Mouse (Mus musculus) midbrain, embryonic 13.5 days (tissue): ENCODE data around the gene Xrn2. TPM values are rescaled to one million over a fixed set of nuclear protein-coding genes. Genes with fewer than 3 reads are reported as not detected.
"Not testable (repeated sequence)": the region's sequence is repeated elsewhere in the genome, so short reads cannot be mapped to it uniquely, and the experiment has no call there.

Experiments used
- ATAC-seq: fragments of 200-750 bp; cut with Nextera tagmentation; 2 replicates; pipeline ENCODE4 v1.8.0; 2017; ENCODE audit warnings: mild to moderate bottlenecking, moderate TSS enrichment, moderate library complexity
- H3K27ac ChIP-seq: fragments of 300-500 bp; sonication (generic); 2 replicates; pipeline ENCODE4 v1.5.1; 2015; ENCODE audit warnings: inconsistent platforms, mild to moderate bottlenecking, moderate library complexity
- H3K27me3 ChIP-seq: fragments of 300-500 bp; sonication (generic); 2 replicates; pipeline ENCODE4 v1.6.1; 2015; ENCODE audit warnings: mild to moderate bottlenecking, inconsistent platforms
- H3K36me3 ChIP-seq: fragments of 300-500 bp; sonication (generic); 2 replicates; pipeline ENCODE4 v1.6.1; 2015; ENCODE audit warnings: mild to moderate bottlenecking, inconsistent platforms
- H3K4me1 ChIP-seq: fragments of 300-500 bp; sonication (generic); replicated peaks from 2 replicates; pipeline ENCODE4 v1.6.1; 2015; ENCODE audit warnings: inconsistent platforms
- H3K4me2 ChIP-seq: fragments of 300-500 bp; sonication (generic); replicated peaks from 2 replicates; pipeline ENCODE4 v1.6.1; 2015; ENCODE audit warnings: moderate library complexity, mild to moderate bottlenecking, inconsistent platforms
- H3K4me3 ChIP-seq: fragments of 300-500 bp; sonication (generic); replicated peaks from 2 replicates; pipeline ENCODE4 v1.5.1; 2015; ENCODE audit warnings: mild to moderate bottlenecking, inconsistent platforms
- H3K9ac ChIP-seq: fragments of 300-500 bp; sonication (generic); replicated peaks from 2 replicates; pipeline ENCODE4 v1.6.1; 2015; ENCODE audit warnings: mild to moderate bottlenecking, inconsistent platforms
- H3K9me3 ChIP-seq: fragments of 300-500 bp; sonication (generic); 2 replicates; pipeline ENCODE4 v1.6.1; 2016; ENCODE audit warnings: mild to moderate bottlenecking, inconsistent platforms
- WGBS: fragments of 180-500 bp; shearing (Covaris S2); methylation state at CpG from one replicate; pipeline ENCODE4 v1.1.7; 2015; 5-methylcytosine and 5-hydroxymethylcytosine counted together
- polyA plus RNA-seq: library from polyadenylated mRNA; unstranded; fragments of >200 nt; fragmentation: Nextera tagmentation; extraction: Ambion mirVana; gene quantifications from 2 replicates; pipeline ENCODE4 v1.2.1, GENCODE M21; 2015

The Xrn2 gene
- polyA plus RNA-seq, 1 experiment from 2014 or later = 78.8 TPM

DNA sequence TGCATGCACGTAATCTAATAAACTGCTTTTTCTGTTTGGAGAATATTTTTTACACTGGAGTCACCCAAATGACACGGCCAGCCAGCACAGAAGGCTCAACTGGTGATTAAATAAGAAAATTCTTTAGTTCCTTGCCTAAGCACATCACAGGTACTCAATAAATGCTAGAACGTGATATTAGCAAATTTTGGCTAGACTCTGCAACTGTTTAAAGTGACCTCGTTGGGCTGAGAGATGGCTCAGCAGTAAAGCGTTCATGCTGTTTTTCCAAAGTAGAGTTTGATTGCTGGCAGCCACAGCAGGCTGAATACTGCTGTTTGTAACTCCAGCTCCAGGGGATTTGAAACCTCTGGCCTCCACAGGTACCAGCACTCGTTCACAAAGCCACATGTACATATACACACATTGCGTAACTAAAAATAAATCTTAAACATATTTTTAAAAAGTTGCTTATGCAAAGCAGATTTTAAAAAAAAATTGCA, 614 bp upstream of the Xrn2 start:
- no peak for ATAC-seq
- Histone ChIP-seq H3K27me3 (no peaks in the 10 kb centered on the region), H3K36me3 (0 out of 2 replicates have a peak, but pooled peaks cover 3% of the 10 kb centered on the region), H3K4me3 (peak overlapping the region; percentile 71), H3K9ac (peak overlapping the region; percentile 80), H3K27ac (peak overlapping the region; percentile 92; the same call in 1 of the 2 replicates), H3K4me1 (peaks cover 31% of the 10 kb centered on the region), H3K9me3 (no peaks in the 10 kb centered on the region), H3K4me2 (peak overlapping the region; percentile 61)
- 51% methylated on average over 7 of the region's 7 CpGs for WGBS

DNA sequence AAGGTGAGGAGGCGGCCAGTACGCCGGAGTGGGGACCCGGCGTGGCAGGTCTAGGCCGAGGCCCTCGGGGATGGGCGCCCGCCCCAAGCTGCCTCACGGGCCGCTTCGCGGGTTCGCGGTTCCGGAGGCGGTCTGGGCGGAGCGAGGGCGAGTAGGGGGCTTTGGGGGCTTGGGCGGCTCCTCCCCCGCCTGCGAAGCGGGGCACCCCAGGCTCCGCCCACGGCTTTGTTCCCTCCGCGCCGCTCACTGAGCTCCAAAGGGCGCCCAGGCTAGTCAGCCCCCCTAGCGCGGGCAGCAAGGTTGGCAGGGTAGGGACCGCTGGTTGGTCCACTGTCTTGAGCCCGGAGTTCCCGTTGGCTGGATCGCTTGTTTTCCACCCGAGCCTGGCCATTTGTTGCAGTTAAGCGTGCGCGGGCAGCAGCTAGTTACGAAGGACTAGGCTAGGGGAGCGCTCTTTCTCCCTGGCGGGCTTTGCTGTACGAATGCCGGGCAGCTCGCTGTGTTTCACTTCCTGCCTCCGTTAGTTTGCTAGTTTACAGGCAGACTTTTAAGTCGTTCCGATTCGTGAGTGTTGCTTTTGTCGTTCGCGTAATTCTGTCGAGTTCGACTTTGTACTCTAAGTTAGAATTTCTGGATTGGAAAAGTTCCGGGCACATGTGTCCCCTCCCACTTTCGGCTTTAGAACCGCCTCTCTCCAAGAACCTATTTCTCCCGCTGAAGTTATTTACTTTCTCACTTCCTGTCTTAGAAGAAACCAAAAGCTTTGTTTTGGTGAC, 586 bp downstream of the Xrn2 start:
- H3K36me3 ChIP-seq = 0 out of 2 replicates have a peak, but pooled peaks cover 3% of the 10 kb centered on the region
- under 1% methylated on average over 59 of the region's 59 CpGs for WGBS

DNA sequence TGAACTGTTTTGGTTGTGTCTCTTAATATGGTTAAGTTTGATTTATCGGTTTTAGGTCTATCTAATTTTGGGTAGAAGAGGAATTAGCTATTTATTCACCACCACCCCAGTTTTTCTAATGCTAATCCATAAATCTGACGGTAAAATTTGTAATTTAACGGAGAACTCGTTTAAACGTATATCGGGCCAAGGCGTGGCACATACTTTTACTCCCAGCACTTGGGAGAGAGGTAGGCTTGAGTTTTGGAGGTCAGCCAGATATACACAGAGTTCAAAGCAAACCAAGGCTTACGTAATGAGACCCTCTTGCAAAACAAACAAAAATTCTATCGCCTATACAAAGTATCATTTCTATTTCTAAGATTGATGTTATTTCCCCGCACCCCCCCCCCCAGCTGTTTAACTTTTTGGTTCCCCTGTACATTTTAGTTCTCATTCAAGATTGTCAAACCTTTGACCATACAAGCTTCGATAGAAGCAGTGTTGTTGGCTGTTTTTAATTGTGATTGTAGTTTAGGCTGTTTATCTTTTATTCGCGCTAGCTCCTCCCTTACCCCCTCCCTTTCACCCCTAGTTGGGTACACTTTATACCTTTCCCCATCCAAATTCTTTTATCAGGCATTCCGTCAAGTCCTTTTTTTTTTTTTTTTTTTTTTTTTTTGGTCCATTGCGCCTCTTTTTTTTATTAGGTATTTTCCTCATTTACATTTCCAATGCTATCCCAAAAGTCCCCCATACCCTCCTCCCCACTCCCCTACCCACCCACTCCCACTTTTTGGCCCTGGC, 1.5 kb downstream of the Xrn2 start:
- Histone ChIP-seq H3K4me3 (peak overlapping the region; percentile 71), H3K4me2 (peak overlapping the region; percentile 61), H3K27me3 (no peaks in the 10 kb centered on the region), H3K27ac (no peak overlapping the region), H3K36me3 (0 out of 2 replicates have a peak, but pooled peaks cover 3% of the 10 kb centered on the region), H3K9me3 (no peaks in the 10 kb centered on the region), H3K9ac (peak overlapping the region; percentile 80), H3K4me1 (peaks cover 31% of the 10 kb centered on the region)
- 31% methylated on average over 15 of the region's 15 CpGs for WGBS
- ATAC-seq = no peak

More for the DNA sequence above, 586 bp downstream of the Xrn2 start:
- H3K27ac ChIP-seq = peak overlapping the region; percentile 92
- H3K9ac ChIP-seq = peak overlapping the region; percentile 80
- peak overlapping the region; percentile 61 for H3K4me2 ChIP-seq
- H3K4me1 ChIP-seq = peaks cover 31% of the 10 kb centered on the region
- H3K9me3 ChIP-seq = no peaks in the 10 kb centered on the region
- no peaks in the 10 kb centered on the region for H3K27me3 ChIP-seq
- ATAC-seq = peak; percentile 96
- H3K4me3 ChIP-seq = peak overlapping the region; percentile 71

DNA sequence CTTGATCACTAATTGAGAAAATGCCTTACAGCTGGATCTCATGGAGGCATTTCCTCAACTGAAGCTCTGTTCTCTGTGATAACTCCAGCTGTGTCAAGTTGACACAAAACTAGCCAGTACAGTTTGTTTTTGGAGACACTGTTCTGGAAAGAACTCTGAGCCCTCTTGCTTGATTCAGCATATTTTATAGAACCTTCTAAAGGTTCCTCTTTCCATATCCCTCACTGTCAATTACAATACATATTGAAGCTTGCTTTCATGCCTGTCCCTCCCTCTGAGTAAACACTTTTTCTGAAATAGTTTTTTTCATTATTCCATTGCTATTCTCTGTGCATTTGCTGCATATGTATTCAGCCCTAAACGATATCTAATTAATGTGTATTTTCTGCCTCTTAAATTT, 9.2 kb downstream of the Xrn2 start:
- 96% methylated on average over 1 of the region's 1 CpGs for WGBS

DNA sequence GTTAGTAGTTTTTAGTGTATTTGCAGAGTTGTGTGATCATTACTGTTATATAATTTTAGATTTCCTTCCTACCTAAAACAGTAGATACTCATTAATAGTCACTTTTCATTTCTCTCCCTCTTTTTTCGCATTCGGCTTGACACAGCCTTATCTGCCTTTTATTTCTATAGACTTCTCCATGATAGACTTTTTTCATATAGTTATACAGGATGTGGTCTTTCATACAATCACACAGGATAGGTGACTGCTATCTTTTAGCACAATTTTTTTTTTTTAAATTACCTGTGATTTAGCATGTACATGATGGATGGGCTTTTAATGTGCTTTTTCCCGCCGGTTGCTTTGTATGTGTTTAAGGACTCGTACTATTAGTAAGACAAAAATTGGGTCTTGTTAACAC, 10.3 kb downstream of the Xrn2 start:
- Histone ChIP-seq H3K4me3 (no peak overlapping the region), H3K9me3 (no peaks in the 10 kb centered on the region), H3K27ac (no peak overlapping the region), H3K27me3 (no peaks in the 10 kb centered on the region), H3K4me2 (no peak overlapping the region), H3K36me3 (peaks cover 13% of the 10 kb centered on the region; the same call in 1 of the 2 replicates), H3K4me1 (no peaks in the 10 kb centered on the region), H3K9ac (no peak overlapping the region)
- ATAC-seq = no peak
- 95% methylated on average over 5 of the region's 5 CpGs for WGBS

More for the DNA sequence above, 9.2 kb downstream of the Xrn2 start:
- not testable (repeated sequence) for ATAC-seq, H3K4me1 ChIP-seq, H3K27ac ChIP-seq, H3K4me2 ChIP-seq, H3K9me3 ChIP-seq, H3K4me3 ChIP-seq, H3K27me3 ChIP-seq, H3K9ac ChIP-seq, H3K36me3 ChIP-seq

DNA sequence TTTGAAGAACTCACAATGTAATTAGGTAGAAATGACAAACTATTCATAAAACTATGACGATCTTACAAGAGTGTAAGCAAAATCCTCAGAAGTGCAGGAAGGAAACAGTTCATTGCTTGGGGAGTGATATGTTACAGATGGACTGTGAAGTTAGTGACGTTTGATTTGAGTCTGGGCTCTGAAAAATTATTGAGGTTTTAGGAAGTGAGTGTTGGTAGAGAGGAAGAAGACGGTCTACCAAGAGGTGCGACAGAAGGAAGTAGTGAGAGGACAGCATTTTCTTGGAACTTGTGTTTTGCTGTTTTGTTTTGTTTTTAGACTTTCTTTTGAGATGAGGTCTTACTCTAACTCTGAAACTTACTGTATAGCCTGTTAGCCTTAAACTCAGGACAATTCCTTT, 10.8 kb downstream of the Xrn2 start:
- Histone ChIP-seq H3K4me3 (no peak overlapping the region), H3K36me3 (peaks cover 15% of the 10 kb centered on the region; the same call in 1 of the 2 replicates), H3K9me3 (no peaks in the 10 kb centered on the region), H3K4me2 (no peak overlapping the region), H3K27me3 (no peaks in the 10 kb centered on the region), H3K4me1 (no peaks in the 10 kb centered on the region), H3K27ac (no peak overlapping the region), H3K9ac (no peak overlapping the region)
- ATAC-seq = no peak
- WGBS = 93% methylated on average over 4 of the region's 4 CpGs

DNA sequence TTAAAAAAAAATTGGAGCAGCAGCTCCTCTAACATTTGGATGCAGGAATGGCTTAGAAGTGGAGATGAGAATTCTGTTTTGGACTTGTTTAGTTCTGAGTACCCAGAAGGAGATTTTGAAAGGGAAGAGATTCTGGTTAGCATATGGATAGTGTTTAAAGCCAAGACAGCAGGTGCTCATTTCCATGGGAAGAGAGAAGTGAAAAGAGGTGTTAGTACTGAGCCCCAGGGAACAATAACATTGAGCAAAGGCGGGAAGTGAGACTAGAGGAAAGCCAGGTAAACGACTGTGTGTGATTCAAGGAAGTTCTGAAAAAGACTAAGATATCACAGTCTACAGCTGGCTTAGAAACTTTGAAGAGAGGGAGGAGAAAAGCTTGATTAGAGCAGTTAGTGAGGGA, 20.3 kb downstream of the Xrn2 start:
- 56% methylated on average over 2 of the region's 2 CpGs for WGBS
- no peaks in the 10 kb centered on the region for H3K4me1 ChIP-seq
- no peak overlapping the region for H3K4me2 ChIP-seq
- H3K36me3 ChIP-seq = peaks cover 60% of the 10 kb centered on the region
- no peak for ATAC-seq
- H3K4me3 ChIP-seq = no peak overlapping the region
- H3K27ac ChIP-seq = no peak overlapping the region
- H3K9me3 ChIP-seq = no peaks in the 10 kb centered on the region
- H3K9ac ChIP-seq = no peak overlapping the region
- no peaks in the 10 kb centered on the region for H3K27me3 ChIP-seq

DNA sequence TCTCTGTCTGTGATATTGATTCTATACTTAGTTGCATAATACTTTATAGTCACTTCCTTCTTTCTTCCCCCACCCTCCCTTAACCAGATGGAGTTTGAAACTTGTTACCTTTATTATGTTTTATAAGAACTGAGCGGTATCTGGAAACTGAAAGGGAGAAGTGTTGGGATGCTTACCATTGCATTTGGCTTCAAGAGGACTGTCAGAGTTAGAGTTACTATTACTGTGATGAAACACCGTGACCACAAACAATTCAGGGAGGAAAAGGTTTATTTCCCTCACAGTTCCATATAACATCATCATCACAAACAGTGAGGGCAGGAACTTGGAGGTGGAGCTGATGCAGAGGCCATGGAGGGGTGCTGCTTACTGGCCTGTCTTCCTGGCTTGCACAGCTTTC, 23.1 kb downstream of the Xrn2 start:
- Histone ChIP-seq H3K9ac (no peak overlapping the region), H3K4me3 (no peak overlapping the region), H3K36me3 (peaks cover 47% of the 10 kb centered on the region), H3K4me2 (no peak overlapping the region), H3K4me1 (no peaks in the 10 kb centered on the region), H3K27me3 (no peaks in the 10 kb centered on the region), H3K9me3 (no peaks in the 10 kb centered on the region), H3K27ac (no peak overlapping the region)
- 94% methylated on average over 2 of the region's 2 CpGs for WGBS
- no peak for ATAC-seq

DNA sequence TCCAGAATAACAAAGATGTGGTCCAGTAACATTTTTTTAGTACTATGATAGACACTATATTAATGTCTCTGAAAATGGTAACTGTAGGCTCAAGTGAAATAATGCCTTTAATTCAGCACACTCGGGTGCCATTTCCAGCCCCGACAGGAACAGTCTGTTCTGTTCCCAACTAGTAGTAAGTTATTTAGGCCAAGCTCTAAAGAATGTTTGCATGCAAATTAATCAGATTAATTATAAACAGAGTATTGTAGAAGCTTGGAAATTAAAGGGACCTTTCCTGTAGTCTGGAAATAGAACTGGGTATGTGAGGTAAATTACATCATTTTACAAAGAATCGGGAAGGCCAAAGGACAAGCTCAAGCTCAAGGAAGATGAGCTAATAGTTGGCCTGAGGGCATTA, 34.3 kb downstream of the Xrn2 start:
- Histone ChIP-seq H3K9ac (no peak overlapping the region), H3K27me3 (no peaks in the 10 kb centered on the region), H3K9me3 (no peaks in the 10 kb centered on the region), H3K36me3 (peaks cover 44% of the 10 kb centered on the region), H3K4me2 (no peak overlapping the region), H3K4me1 (no peaks in the 10 kb centered on the region), H3K4me3 (no peak overlapping the region), H3K27ac (no peak overlapping the region)
- WGBS = 90% methylated on average over 3 of the region's 3 CpGs
- ATAC-seq = no peak

DNA sequence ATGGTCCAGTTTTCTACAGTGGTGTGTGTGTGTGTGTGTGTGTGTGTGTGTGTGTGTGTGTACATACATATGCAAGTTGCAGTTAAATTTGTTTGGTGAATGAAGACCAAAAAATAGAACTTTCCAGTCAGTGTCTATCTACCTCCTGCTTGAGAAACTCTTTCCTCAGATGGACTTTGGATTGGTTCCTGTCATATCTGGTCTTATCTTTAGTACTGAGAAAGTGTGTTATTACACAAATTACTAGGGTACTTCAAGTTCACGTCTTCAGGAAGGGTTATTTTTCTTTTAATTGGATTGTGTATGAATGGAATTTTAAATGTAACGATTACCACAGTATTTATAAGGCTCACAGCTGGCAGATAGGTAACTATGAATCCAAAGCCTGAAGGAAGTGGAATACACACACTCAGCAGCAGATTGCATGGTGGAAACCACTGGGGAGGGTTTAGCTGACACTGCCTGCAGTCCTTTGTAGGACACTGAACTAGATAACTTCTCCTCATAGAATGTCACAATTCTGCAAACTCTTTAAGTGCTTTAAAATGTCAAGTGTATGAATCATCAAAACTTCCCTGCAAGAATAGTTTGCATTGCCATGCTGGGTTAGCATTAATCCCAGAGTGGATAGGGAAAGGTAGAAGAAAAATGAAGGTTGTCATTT, 40.6 kb downstream of the Xrn2 start:
- no peak for ATAC-seq
- Histone ChIP-seq H3K4me1 (no peaks in the 10 kb centered on the region), H3K9ac (no peak overlapping the region), H3K4me2 (no peak overlapping the region), H3K4me3 (no peak overlapping the region), H3K36me3 (peaks cover 54% of the 10 kb centered on the region), H3K9me3 (no peaks in the 10 kb centered on the region), H3K27ac (no peak overlapping the region), H3K27me3 (no peaks in the 10 kb centered on the region)
- 87% methylated on average over 2 of the region's 2 CpGs for WGBS

DNA sequence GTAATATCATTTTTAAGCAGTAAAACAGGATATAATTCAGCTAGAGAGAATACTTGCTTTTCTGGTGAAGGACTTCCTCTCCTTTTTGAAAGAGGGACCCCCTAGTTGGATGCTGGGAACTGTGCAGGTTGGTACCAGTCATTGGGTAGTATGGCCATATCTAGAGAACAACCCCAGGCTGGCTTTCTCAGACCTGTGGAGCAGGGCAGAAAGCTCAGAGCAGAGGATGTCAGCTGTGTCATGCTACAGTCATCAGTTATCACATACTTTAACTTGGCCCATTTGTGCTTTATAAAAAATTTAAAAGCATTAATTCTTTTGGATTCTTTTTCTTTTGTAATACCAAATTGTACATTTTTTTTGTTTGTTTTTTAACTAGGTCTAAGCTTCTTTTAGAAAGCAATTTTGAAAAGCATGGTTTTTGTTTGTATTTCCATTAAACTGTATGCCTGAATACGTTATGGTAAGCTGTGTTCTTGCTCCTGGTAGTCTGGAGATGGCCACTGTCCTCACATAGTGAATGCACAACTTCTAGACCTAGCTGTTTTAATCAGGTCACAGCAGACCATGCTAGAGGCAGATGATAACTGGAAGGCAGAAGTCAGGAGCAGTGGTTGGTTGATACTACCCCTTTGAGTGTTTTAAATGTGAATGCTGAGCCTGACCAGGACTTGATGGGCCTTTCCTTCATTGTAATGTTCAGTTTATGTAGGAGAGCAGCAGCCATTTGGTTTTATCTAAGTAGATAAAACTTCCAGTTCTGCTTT, 54.9 kb downstream of the Xrn2 start:
- no peak overlapping the region for H3K4me2 ChIP-seq
- no peaks in the 10 kb centered on the region; the same call in 1 of the 2 replicates for H3K4me1 ChIP-seq
- peaks cover 29% of the 10 kb centered on the region for H3K36me3 ChIP-seq
- WGBS = 86% methylated on average over 1 of the region's 1 CpGs
- no peak for ATAC-seq
- no peaks in the 10 kb centered on the region for H3K9me3 ChIP-seq
- H3K9ac ChIP-seq = no peak overlapping the region
- no peak overlapping the region for H3K27ac ChIP-seq
- H3K27me3 ChIP-seq = no peaks in the 10 kb centered on the region
- no peak overlapping the region for H3K4me3 ChIP-seq
